Mouse (Mus musculus): ENCODE data around the gene Tmem25.
A peak's percentile ranks its signal among the peaks of the same experiment; 100 is the strongest.

The Tmem25 gene

GRCm38 (mm10) chr9:44799102-44799957 is at the start of gene Tmem25:
Gene Tmem25, minus strand, starts transcription at chr9:44799307.
- DNase-seq (ENCODE audit: extremely low spot score), result peak; percentile 86

- DNase-seq (ENCODE audit: extremely low spot score), result no peak
Measured at GRCm38 (mm10) chr9:44847446-44847845, 48.3 kb upstream of the Tmem25 start.

- DNase-seq (ENCODE audit: extremely low spot score), result no peak
Measured at GRCm38 (mm10) chr9:44841241-44841640, 42.1 kb upstream of the Tmem25 start.

GRCm38 (mm10) chr9:44836439-44836838 is 37.3 kb upstream of the Tmem25 start:
- DNase-seq (ENCODE audit: extremely low spot score), result peak; percentile 70

- DNase-seq (ENCODE audit: extremely low spot score), result no peak
Measured at GRCm38 (mm10) chr9:44832356-44832755, 33.2 kb upstream of the Tmem25 start.

- DNase-seq (ENCODE audit: extremely low spot score), result no peak
Measured at GRCm38 (mm10) chr9:44830506-44830905, 31.4 kb upstream of the Tmem25 start.

GRCm38 (mm10) chr9:44828944-44829343 is 29.8 kb upstream of the Tmem25 start:
- no peak for DNase-seq (ENCODE audit: extremely low spot score)

- DNase-seq (ENCODE audit: extremely low spot score), result no peak
Measured at GRCm38 (mm10) chr9:44826660-44827059, 27.6 kb upstream of the Tmem25 start.

GRCm38 (mm10) chr9:44819920-44820827 is 21.1 kb upstream of the Tmem25 start:
- no peak for DNase-seq (ENCODE audit: extremely low spot score)

GRCm38 (mm10) chr9:44817522-44817921 is 18.4 kb upstream of the Tmem25 start:
- DNase-seq (ENCODE audit: extremely low spot score), result no peak

- no peak for DNase-seq (ENCODE audit: extremely low spot score)
Measured at GRCm38 (mm10) chr9:44814179-44814578, 15.1 kb upstream of the Tmem25 start.

GRCm38 (mm10) chr9:44810316-44810715 is 11.2 kb upstream of the Tmem25 start:
- DNase-seq (ENCODE audit: extremely low spot score), result no peak

- no peak for DNase-seq (ENCODE audit: extremely low spot score)
Measured at GRCm38 (mm10) chr9:44807778-44808177, 8.7 kb upstream of the Tmem25 start.

GRCm38 (mm10) chr9:44807141-44807540 is 8.0 kb upstream of the Tmem25 start:
- no peak for DNase-seq (ENCODE audit: extremely low spot score)

GRCm38 (mm10) chr9:44805536-44805935 is 6.4 kb upstream of the Tmem25 start:
- DNase-seq (ENCODE audit: extremely low spot score), result no peak

- no peak for DNase-seq (ENCODE audit: extremely low spot score)
Measured at GRCm38 (mm10) chr9:44804678-44805077, 5.6 kb upstream of the Tmem25 start.

- no peak for DNase-seq (ENCODE audit: extremely low spot score)
Measured at GRCm38 (mm10) chr9:44802808-44803450, 3.8 kb upstream of the Tmem25 start, which contains the start of gene Ttc36. Gene Ttc36, minus strand, starts transcription at chr9:44803072.

GRCm38 (mm10) chr9:44801669-44802068 is 2.6 kb upstream of the Tmem25 start:
- DNase-seq (ENCODE audit: extremely low spot score), result no peak

GRCm38 (mm10) chr9:44799958-44800324 is 834 bp upstream of the Tmem25 start:
- no peak for DNase-seq (ENCODE audit: extremely low spot score)

- no peak for DNase-seq (ENCODE audit: extremely low spot score)
Measured at GRCm38 (mm10) chr9:44798298-44798697, 809 bp downstream of the Tmem25 start.

- no peak for DNase-seq (ENCODE audit: extremely low spot score)
Measured at GRCm38 (mm10) chr9:44792842-44793241, 6.3 kb downstream of the Tmem25 start.

All from embryo, embryonic 9.5 days (tissue).